Mouse (Mus musculus) layer of hippocampus, postnatal 10 days (tissue): ENCODE results near the gene Dysf. TPM values are rescaled to one million over a fixed set of nuclear protein-coding genes. Genes with fewer than 3 reads are reported as not detected.

Experiments used
- DNase-seq, 2 experiments: peaks; one replicate each; pipeline ENCODE4 v3.0.0; 2021; ENCODE audit warnings: low spot score in 2 of 2
- total RNA-seq, 2 experiments: library from RNA; stranded (reverse); gene quantifications; 2 replicates each; pipeline ENCODE4 v1.2.3; 2021

The Dysf gene
- total RNA-seq, 2 experiments from 2014 or later: 3.5 to 4.0 TPM

GRCm38 (mm10) chr6:84228786-84229185, 220.4 kb downstream of the Dysf start:
- DNase-seq: no peak

GRCm38 (mm10) chr6:84229739-84230138, 221.3 kb downstream of the Dysf start:
- no peak for DNase-seq

DNA sequence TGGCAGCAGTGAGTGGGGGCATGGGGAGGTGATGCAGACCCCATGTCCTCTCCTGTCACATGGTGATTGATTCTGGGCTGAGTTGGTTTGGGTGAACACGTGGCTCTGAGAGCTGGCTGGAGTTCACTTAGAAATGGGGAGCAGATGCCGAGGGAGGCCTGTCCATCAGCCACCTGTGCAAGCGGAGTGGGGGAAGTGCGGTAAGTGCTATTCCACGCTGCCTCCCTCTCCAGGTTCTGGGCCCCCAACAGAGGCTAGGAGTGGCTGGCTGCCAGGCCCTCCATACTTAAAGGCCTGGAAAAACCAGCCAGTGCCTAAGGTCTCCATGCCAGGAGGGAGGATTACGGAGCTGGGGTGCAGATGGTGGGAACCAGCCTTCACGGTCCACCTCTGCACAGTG, 222.7 kb downstream of the Dysf start:
- DNase-seq: no peak

- DNase-seq: peak; percentile 51 to 56
Observed at GRCm38 (mm10) chr6:84232063-84232760, 223.8 kb downstream of the Dysf start.

DNA sequence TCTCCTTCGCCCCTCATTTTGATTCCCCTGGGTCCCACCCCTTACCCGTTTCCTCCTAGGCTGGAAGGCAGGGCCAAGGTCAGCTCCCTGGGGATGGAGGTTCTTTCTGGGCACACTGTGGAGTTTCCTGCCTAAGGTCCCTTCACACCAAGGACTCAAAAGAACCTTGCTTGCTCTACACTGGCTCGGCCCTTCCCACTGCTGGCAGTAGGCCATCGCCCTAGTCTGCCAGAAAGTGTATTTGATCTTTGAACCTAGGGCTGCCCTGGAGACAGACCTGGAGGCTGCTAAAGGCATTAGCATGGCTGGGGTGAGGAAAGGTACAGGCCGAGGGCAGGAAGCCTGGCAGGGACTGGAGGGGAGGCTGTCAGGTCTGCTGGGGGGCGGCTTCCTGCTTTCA, 225.4 kb downstream of the Dysf start:
- no peak for DNase-seq

- DNase-seq: no peak
Observed at GRCm38 (mm10) chr6:84235365-84235764, 227.0 kb downstream of the Dysf start.

GRCm38 (mm10) chr6:84243385-84243784, 235.0 kb downstream of the Dysf start:
- DNase-seq: no peak

GRCm38 (mm10) chr6:84246101-84246760, 237.8 kb downstream of the Dysf start:
- no peak for DNase-seq

- DNase-seq: no peak
Observed at GRCm38 (mm10) chr6:84246979-84247378, 238.6 kb downstream of the Dysf start.

Other genes with a start within 250 kb of the Dysf start
- not detected for gene Ankrd53, start 245.9 kb upstream of the Dysf start, total RNA-seq
- 10 to 100 TPM; 47.3 to 55.4 TPM for gene Tex261, start 232.8 kb upstream of the Dysf start, total RNA-seq
- gene Nagk, start 213.6 kb upstream of the Dysf start, total RNA-seq: 10 to 100 TPM; 63.0 to 66.3 TPM
- 10 to 100 TPM; 42.4 to 43.3 TPM for gene Paip2b, start 176.8 kb upstream of the Dysf start, total RNA-seq
- 100 to 1,000 TPM; 109 to 119 TPM for gene Zfp638, start 141.5 kb upstream of the Dysf start, total RNA-seq